Comparison of ENCODE assay signal across 21 mouse cellular contexts in genomic region chr7:78925680-78926079, GRCm38 (mm10). TPM values are rescaled to one million over a fixed set of nuclear protein-coding genes. Genes with fewer than 3 reads are reported as not detected.
DNase-seq lines count a peak whose midpoint lies in the region; ATAC-seq and TF ChIP-seq lines count a peak whose summit lies in the region.
"Had no signal": no experiment of that assay in that cellular context is flagged by ENCODE, and none has a peak within 500 bp of the region (broad histone marks: within the 10 kb centered on the region; RNA-seq: fewer than 3 reads in every experiment).

No protein-coding gene starts in this region.

- TF ChIP-seq POLR2A in limb, embryonic 14.5 days (IDR thresholded peaks at IDR 0.05; ENCODE audit: borderline replicate concordance, extremely low read depth, insufficient read depth, insufficient read length), result no peak

- H3K27ac ChIP-seq in limb, embryonic 12.5 days, result peak overlapping the region; percentile 29; the same call in 1 of the 2 replicates
- H3K27ac ChIP-seq in limb, embryonic 10.5 days, result no peak overlapping the region
- peak overlapping the region; percentile 70 for H3K27ac ChIP-seq in embryonic facial prominence, embryonic 13.5 days
- H3K27ac ChIP-seq in limb, embryonic 14.5 days (replicated peaks; ENCODE audit: low read depth, low read length), result peak overlapping the region; percentile 69
- H3K27ac ChIP-seq: heart, adult 2 months; heart, embryonic 15.5 days; hindbrain, embryonic 13.5 days; hindbrain, postnatal 0 days had no signal

- H3K4me1 ChIP-seq in limb, embryonic 12.5 days (replicated peaks), result no peaks in the 10 kb centered on the region
- H3K4me1 ChIP-seq in limb, embryonic 10.5 days, result no peaks in the 10 kb centered on the region
- peaks cover 13% of the 10 kb centered on the region for H3K4me1 ChIP-seq in embryonic facial prominence, embryonic 13.5 days
- H3K4me1 ChIP-seq in limb, embryonic 14.5 days (ENCODE audit: control insufficient read depth, insufficient read depth, low read length), result peaks cover 13% of the 10 kb centered on the region; the same call in 1 of the 2 replicates
- H3K4me1 ChIP-seq: heart, embryonic 15.5 days; hindbrain, embryonic 13.5 days had no signal

- DNase-seq in cerebellum, postnatal 14 days, result peak; percentile 17 to 20
- no peak for DNase-seq in cerebellum, adult 9-10 months
- DNase-seq in limb, embryonic 10.5 days (ENCODE audit: low spot score), result no peak
- DNase-seq in limb, embryonic 14.5 days (ENCODE audit: low spot score), result peak; percentile 35
- no peak for DNase-seq in lung, postnatal 14 days
- no peak for DNase-seq in urinary bladder, adult 18-20 months (ENCODE audit: low spot score in 2 of 2)
- DNase-seq: adrenal gland, postnatal 10 days; cerebellum, adult 11 months; cerebellum, adult 8-10 months; cerebellum, postnatal 36 days; gastrocnemius, postnatal 14 days; heart, adult 2 months; heart, postnatal 14 days had no signal

- no peak for ATAC-seq in limb, embryonic 12.5 days (ENCODE audit: insufficient number of reproducible peaks, insufficient read depth, low FRiP score, low TSS enrichment, low read depth)
- ATAC-seq in embryonic facial prominence, embryonic 13.5 days (ENCODE audit: insufficient number of reproducible peaks, insufficient read depth, low FRiP score, low TSS enrichment, low read depth), result no peak
- no peak for ATAC-seq in limb, embryonic 14.5 days (ENCODE audit: low FRiP score, low read depth)
- ATAC-seq: forebrain, embryonic 14.5 days had no signal

- WGBS in limb, embryonic 12.5 days, result 71% methylated on average over 7 of the region's 7 CpGs
- 85% methylated on average over 7 of the region's 7 CpGs for WGBS in limb, embryonic 10.5 days
- 63% methylated on average over 7 of the region's 7 CpGs for WGBS in embryonic facial prominence, embryonic 13.5 days
- 62% methylated on average over 7 of the region's 7 CpGs for WGBS in limb, embryonic 14.5 days

- H3K27me3 ChIP-seq in limb, embryonic 12.5 days, result peaks cover 6% of the 10 kb centered on the region
- peaks cover 9% of the 10 kb centered on the region; the same call in 1 of the 2 replicates for H3K27me3 ChIP-seq in limb, embryonic 10.5 days (ENCODE audit: low read depth, poor library complexity, severe bottlenecking)
- H3K27me3 ChIP-seq in embryonic facial prominence, embryonic 13.5 days, result no peaks in the 10 kb centered on the region; the same call in 1 of the 2 replicates
- no peaks in the 10 kb centered on the region for H3K27me3 ChIP-seq in limb, embryonic 14.5 days (ENCODE audit: control insufficient read depth, insufficient read depth, low read length)

- no peaks in the 10 kb centered on the region for H3K9me3 ChIP-seq in limb, embryonic 12.5 days
- H3K9me3 ChIP-seq in limb, embryonic 10.5 days (replicated peaks), result no peaks in the 10 kb centered on the region
- H3K9me3 ChIP-seq in embryonic facial prominence, embryonic 13.5 days, result no peaks in the 10 kb centered on the region
- no peaks in the 10 kb centered on the region for H3K9me3 ChIP-seq in limb, embryonic 14.5 days (ENCODE audit: control insufficient read depth, low read length)
- H3K9me3 ChIP-seq: G1E; heart, embryonic 15.5 days; hindbrain, embryonic 13.5 days had no signal

- no peak overlapping the region for H3K4me3 ChIP-seq in limb, embryonic 12.5 days (replicated peaks)
- H3K4me3 ChIP-seq in limb, embryonic 10.5 days, result no peak overlapping the region
- H3K4me3 ChIP-seq in embryonic facial prominence, embryonic 13.5 days, result no peak overlapping the region
- no peak overlapping the region for H3K4me3 ChIP-seq in limb, embryonic 14.5 days (replicated peaks; ENCODE audit: low read length)
- H3K4me3 ChIP-seq: heart, adult 2 months; heart, embryonic 15.5 days; hindbrain, embryonic 13.5 days had no signal

- no peaks in the 10 kb centered on the region for H3K36me3 ChIP-seq in limb, embryonic 12.5 days
- no peaks in the 10 kb centered on the region for H3K36me3 ChIP-seq in limb, embryonic 10.5 days
- no peaks in the 10 kb centered on the region for H3K36me3 ChIP-seq in embryonic facial prominence, embryonic 13.5 days
- no peaks in the 10 kb centered on the region for H3K36me3 ChIP-seq in limb, embryonic 14.5 days (ENCODE audit: control insufficient read depth, insufficient read depth, low read length)
- H3K36me3 ChIP-seq: G1E; heart, embryonic 15.5 days; hindbrain, embryonic 13.5 days had no signal

- H3K9ac ChIP-seq in limb, embryonic 12.5 days (replicated peaks), result peak overlapping the region; percentile 40
- H3K9ac ChIP-seq in embryonic facial prominence, embryonic 13.5 days, result no peak overlapping the region
- no peak overlapping the region for H3K9ac ChIP-seq in limb, embryonic 14.5 days (ENCODE audit: low read depth, low read length, severe bottlenecking)
- H3K9ac ChIP-seq: heart, embryonic 15.5 days; hindbrain, embryonic 13.5 days had no signal

- no peak overlapping the region for H3K4me2 ChIP-seq in limb, embryonic 12.5 days
- no peak overlapping the region for H3K4me2 ChIP-seq in embryonic facial prominence, embryonic 13.5 days
- no peak overlapping the region for H3K4me2 ChIP-seq in limb, embryonic 14.5 days (replicated peaks; ENCODE audit: low read depth, low read length, severe bottlenecking)
- H3K4me2 ChIP-seq: heart, embryonic 11.5 days; heart, embryonic 15.5 days; hindbrain, embryonic 13.5 days had no signal

RNA-seq across cellular contexts. Expression of gene Isg20, which starts 12.5 kb away (rescaled TPM):
- 0.25 and 0.65 TPM in 2 replicates for polyA plus RNA-seq in limb, embryonic 12.5 days (2016; fragmentation: Nextera tagmentation; extraction: Ambion mirVana)
- polyA plus RNA-seq in limb, embryonic 10.5 days (2016; fragmentation: Nextera tagmentation; extraction: Ambion mirVana), result 0.61 and 0.82 TPM in 2 replicates
- polyA plus RNA-seq in embryonic facial prominence, embryonic 13.5 days (2015; fragmentation: Nextera tagmentation; extraction: Ambion mirVana), result 0.49 and 1.4 TPM in 2 replicates
- polyA plus RNA-seq in limb, embryonic 14.5 days (2012; rRNA removed), result 2.0 and 2.5 TPM in 2 replicates
- polyA plus RNA-seq in limb, embryonic 14.5 days (2014; fragmentation: Nextera tagmentation; extraction: Ambion mirVana), result 1.5 and 1.6 TPM in 2 replicates

RNA-seq across cellular contexts. Expression of gene Aen, which starts 30.0 kb away (rescaled TPM):
- polyA plus RNA-seq in limb, embryonic 12.5 days (2016; fragmentation: Nextera tagmentation; extraction: Ambion mirVana), result 36.4 and 38.5 TPM in 2 replicates
- polyA plus RNA-seq in limb, embryonic 10.5 days (2016; fragmentation: Nextera tagmentation; extraction: Ambion mirVana), result 59.5 and 73.3 TPM in 2 replicates
- 33.8 and 41.8 TPM in 2 replicates for polyA plus RNA-seq in embryonic facial prominence, embryonic 13.5 days (2015; fragmentation: Nextera tagmentation; extraction: Ambion mirVana)
- polyA plus RNA-seq in limb, embryonic 14.5 days (2012; rRNA removed), result 26.1 and 29.2 TPM in 2 replicates
- polyA plus RNA-seq in limb, embryonic 14.5 days (2014; fragmentation: Nextera tagmentation; extraction: Ambion mirVana), result 33.8 and 34.1 TPM in 2 replicates

Comparison
In these comparisons a context has a peak if more than half of its experiments do, and no peak if none do; other contexts are left out.
1. DNase-seq: peak in cerebellum, postnatal 14 days (2 of 2) and limb, embryonic 14.5 days (single experiment); none in cerebellum, adult 9-10 months (single experiment), limb, embryonic 10.5 days (single experiment), lung, postnatal 14 days (single experiment) and urinary bladder, adult 18-20 months (0 of 2).